In the genomic region with DNA sequence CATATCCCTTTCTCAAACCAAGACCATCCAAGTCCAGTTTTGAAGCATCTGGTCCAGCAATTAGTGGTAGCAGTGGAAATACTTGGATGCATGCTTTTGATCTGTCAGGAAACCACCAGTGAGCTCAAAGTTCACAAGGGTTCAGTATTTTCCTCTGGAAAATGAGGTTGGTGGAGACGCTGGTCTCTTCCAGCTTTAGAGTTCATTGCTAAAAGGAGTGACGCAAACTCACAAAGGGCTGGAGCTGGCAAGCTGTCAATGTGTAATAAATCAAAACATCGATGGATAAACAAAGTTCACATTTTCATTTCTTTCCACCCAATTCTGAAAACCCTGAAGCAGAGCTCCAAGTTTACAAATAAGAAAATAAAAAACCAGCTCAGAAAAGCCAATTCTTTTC, we compare ENCODE assay signal across 19 mouse cellular contexts.
DNase-seq lines count a peak whose midpoint lies in the region; ATAC-seq lines count a peak whose summit lies in the region.
"Had no signal": no experiment of that assay in that cellular context is flagged by ENCODE, and none has a peak within 500 bp of the region (broad histone marks: within the 10 kb centered on the region; RNA-seq: fewer than 3 reads in every experiment).

No protein-coding gene starts in this region.

- no peak for ATAC-seq in heart, embryonic 12.5 days (ENCODE audit: insufficient number of reproducible peaks, low FRiP score)
- ATAC-seq: hindbrain, embryonic 16.5 days; intestine, postnatal 0 days had no signal

- no peaks in the 10 kb centered on the region for H3K4me1 ChIP-seq in heart, embryonic 12.5 days (replicated peaks)
- H3K4me1 ChIP-seq: embryonic facial prominence, embryonic 15.5 days; neural tube, embryonic 12.5 days had no signal

- H3K9ac ChIP-seq in heart, embryonic 12.5 days: no peak overlapping the region
- H3K9ac ChIP-seq: embryonic facial prominence, embryonic 15.5 days; neural tube, embryonic 12.5 days had no signal

- no peak overlapping the region for H3K4me2 ChIP-seq in heart, embryonic 12.5 days
- H3K4me2 ChIP-seq: embryonic facial prominence, embryonic 15.5 days; liver, embryonic 11.5 days; midbrain, embryonic 11.5 days; neural tube, embryonic 12.5 days had no signal

- H3K36me3 ChIP-seq in heart, embryonic 12.5 days: no peaks in the 10 kb centered on the region
- H3K36me3 ChIP-seq: embryonic facial prominence, embryonic 15.5 days; neural tube, embryonic 12.5 days had no signal

- H3K27me3 ChIP-seq in heart, embryonic 12.5 days (replicated peaks): no peaks in the 10 kb centered on the region
- H3K27me3 ChIP-seq: embryonic facial prominence, embryonic 15.5 days; neural tube, embryonic 12.5 days had no signal

- no peak overlapping the region for H3K27ac ChIP-seq in heart, embryonic 12.5 days (ENCODE audit: poor library complexity, severe bottlenecking)
- H3K27ac ChIP-seq: embryonic facial prominence, embryonic 15.5 days; heart, adult 2 months; neural tube, embryonic 12.5 days had no signal

- WGBS in heart, embryonic 12.5 days: 77% methylated on average over 3 of the region's 3 CpGs

- H3K9me3 ChIP-seq in heart, embryonic 12.5 days (replicated peaks): no peaks in the 10 kb centered on the region
- H3K9me3 ChIP-seq: embryonic facial prominence, embryonic 15.5 days; neural tube, embryonic 12.5 days had no signal

- no peak overlapping the region for H3K4me3 ChIP-seq in heart, embryonic 12.5 days
- H3K4me3 ChIP-seq: embryonic facial prominence, embryonic 15.5 days; heart, adult 2 months; neural tube, embryonic 12.5 days had no signal

- intact Hi-C loops in heart, postnatal 10 days (cut with DNase I): no loop called here
- intact Hi-C loops in gastrocnemius, postnatal 14 days (cut with DNase I; ENCODE audit: low total_unique reads): no loop called here

- peak; percentile 1 to 3 for DNase-seq in heart, postnatal 10 days
- DNase-seq in NIH3T3 (ENCODE audit: low read depth) (peak; percentile 42), adipocyte (ENCODE audit: low spot score) (peak; percentile 2)
- DNase-seq in gastrocnemius, postnatal 14 days: peak; percentile 11
- no peak for DNase-seq in layer of hippocampus, postnatal 36 days
- no peak for DNase-seq in right cerebral cortex, adult 2 months (ENCODE audit: low spot score in 2 of 2)
- no peak for DNase-seq in cerebellum, adult 11-12 months
- DNase-seq: cerebellum, adult 18-20 months; heart, adult 2 months; heart, postnatal 36 days; kidney, postnatal 10 days; thymus, postnatal 4 days had no signal

Comparison
In these comparisons a context has a peak if more than half of its experiments do, and no peak if none do; other contexts are left out.
1. DNase-seq: peak in heart, postnatal 10 days (2 of 2), NIH3T3 (single experiment), adipocyte (single experiment) and gastrocnemius, postnatal 14 days (single experiment); none in layer of hippocampus, postnatal 36 days (0 of 2), right cerebral cortex, adult 2 months (0 of 2) and cerebellum, adult 11-12 months (single experiment).